Mouse (Mus musculus) small intestine, adult 2 months (tissue): ENCODE results near the gene Epas1.

Source experiments
- CTCF ChIP-seq: fragments of 200-500 bp; IDR thresholded peaks from 2 replicates; pipeline ENCODE4 v1.5.1; 2012; ENCODE audit warnings: low read depth, mild to moderate bottlenecking, control low read depth, inconsistent platforms, low read length, moderate library complexity, mixed read lengths; ENCODE audit not compliant: insufficient replicate concordance, insufficient read length; ENCODE audit errors: extremely low read depth
- POLR2A ChIP-seq: fragments of 200-500 bp; IDR thresholded peaks from 2 replicates; pipeline ENCODE4 v1.6.1; 2012; ENCODE audit warnings: low read depth, mild to moderate bottlenecking, control low read depth, inconsistent platforms, low read length, moderate library complexity

GRCm38 (mm10) chr17:86772929-86773588 is 19.6 kb downstream of the Epas1 start:
- no peak for TF ChIP-seq POLR2A
- TF ChIP-seq CTCF: no peak
